Mouse (Mus musculus): ENCODE measurements around the gene Rhbg.
A peak's percentile ranks its signal among the peaks of the same experiment; 100 is the strongest.
"Not testable (repeated sequence)": the region's sequence is repeated elsewhere in the genome, so short reads cannot be mapped to it uniquely, and the experiment has no call there.

Rhbg gene

GRCm38 (mm10) chr3:88254268-88254926 lies at the start of gene Rhbg:
TSS of gene Rhbg (minus strand) at chr3:88254709.
- no peak for DNase-seq (ENCODE audit: low read depth)

DNA sequence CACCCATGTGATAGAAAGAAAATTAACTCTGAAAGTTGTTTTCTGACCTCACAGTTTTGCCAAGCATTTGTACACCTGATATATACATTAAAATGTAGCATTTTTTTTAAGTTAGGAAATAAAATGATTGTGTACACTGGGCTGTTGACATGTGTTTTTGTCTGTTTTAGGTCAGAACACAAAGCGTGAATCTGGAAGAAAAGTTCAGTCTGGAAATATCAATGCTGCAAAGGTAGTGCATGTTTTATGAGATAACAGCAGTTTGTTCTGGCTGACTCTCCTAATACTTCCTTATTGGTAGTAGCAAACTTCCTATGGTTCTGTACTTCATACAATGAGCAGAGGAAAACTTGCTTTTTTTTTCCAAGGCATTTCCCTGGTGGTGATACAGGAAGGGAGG lies 44.7 kb upstream of the Rhbg start:
- no peak for DNase-seq (ENCODE audit: low read depth)

DNA sequence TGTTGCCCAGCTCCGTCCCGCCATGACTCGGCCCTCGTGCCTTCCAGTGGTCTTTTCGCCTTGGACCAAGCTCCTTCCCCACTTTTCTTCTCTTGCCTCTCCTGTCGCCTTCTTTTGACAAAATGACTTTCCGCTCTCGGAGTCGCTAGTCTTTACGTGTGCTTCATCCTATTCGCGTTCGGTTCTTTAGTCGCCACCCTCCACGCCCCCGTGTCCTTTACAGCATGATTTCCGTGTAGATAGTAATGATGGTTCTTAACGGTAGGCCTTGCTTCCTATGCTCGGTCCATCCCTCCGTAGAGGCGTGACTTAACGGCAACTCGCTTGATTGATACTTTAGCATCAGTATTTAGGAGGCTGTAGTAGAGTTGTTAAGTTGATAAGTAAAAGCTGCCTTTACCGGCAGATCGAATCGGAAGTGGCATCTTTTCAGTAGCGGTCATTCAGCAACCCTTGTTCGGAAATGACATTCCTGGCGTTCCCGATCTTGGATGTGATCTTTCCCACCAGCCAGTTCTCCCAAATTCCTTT lies 42.9 kb upstream of the Rhbg start:
- peak; percentile 46 for DNase-seq (ENCODE audit: low read depth)

- DNase-seq (ENCODE audit: low read depth), result peak; percentile 98
Observed at GRCm38 (mm10) chr3:88296561-88297318, 42.2 kb upstream of the Rhbg start, which contains the start of the genes Tsacc and Cct3. TSS of gene Tsacc (minus strand) at chr3:88296999. TSS of gene Cct3 (plus strand) at chr3:88297116.

DNA sequence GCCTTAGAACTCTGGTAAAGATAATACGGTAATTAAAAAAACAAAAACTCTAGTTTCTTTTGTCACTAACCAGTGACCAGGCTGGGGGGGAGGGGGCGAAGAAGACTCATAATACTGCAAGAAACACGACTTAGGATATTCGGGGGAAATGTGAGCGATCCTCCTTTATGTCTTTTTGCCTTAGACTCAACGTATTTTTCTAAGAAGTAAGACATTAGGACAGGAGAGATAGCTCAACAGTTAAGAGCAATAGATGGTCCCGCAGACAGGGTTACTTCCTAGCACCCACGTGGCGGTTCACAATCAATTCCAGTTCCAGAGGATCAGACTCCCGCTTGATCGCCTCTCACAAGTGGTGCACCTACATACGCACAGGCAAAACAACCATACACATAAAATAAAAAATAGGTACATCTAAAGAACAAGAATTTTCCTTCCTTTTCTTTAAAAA lies 41.6 kb upstream of the Rhbg start:
- peak; percentile 65 for DNase-seq (ENCODE audit: low read depth)

GRCm38 (mm10) chr3:88295272-88295671 lies 40.8 kb upstream of the Rhbg start:
- not testable (repeated sequence) for DNase-seq (ENCODE audit: low read depth)

DNA sequence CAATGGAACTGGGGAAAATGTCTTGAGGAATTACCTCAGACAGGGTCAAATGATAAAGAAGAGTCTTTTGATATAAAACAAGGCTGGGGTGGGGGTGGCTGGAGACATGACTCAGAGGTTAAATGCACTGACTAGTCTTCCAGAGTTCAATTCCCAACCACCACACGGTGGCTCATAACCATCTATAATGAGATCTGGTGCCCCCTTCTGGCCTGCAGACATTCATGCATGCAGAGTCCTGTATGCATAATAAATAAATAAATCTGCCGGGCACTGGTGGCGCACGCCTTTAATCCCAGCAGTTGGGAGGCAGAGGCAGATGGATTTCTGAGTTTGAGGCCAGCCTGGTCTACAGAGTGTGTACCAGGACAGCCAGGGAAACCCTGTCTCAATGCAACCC lies 37.5 kb upstream of the Rhbg start:
- DNase-seq (ENCODE audit: low read depth), result no peak

- DNase-seq (ENCODE audit: low read depth), result not testable (repeated sequence)
Observed at GRCm38 (mm10) chr3:88288133-88288713, 33.7 kb upstream of the Rhbg start.

- DNase-seq (ENCODE audit: low read depth), result no peak
Observed at GRCm38 (mm10) chr3:88287110-88287509, 32.6 kb upstream of the Rhbg start, which contains the start of gene Gm38392. TSS of gene Gm38392 (minus strand) at chr3:88287210.

DNA sequence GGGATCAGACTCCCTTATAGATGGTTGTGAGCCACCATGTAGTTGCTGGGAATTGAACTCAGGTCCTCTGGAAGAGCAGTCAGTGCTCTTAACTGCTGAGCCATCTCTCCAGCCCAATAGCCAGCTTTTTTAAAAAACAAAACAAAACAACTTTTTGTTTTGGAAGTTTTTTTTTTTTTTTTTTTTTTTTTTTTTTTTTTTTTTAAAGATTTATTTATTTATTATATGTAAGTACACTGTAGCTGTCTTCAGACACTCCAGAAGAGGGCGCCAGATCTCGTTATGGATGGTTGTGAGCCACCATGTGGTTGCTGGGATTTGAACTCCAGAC lies 31.0 kb upstream of the Rhbg start:
- DNase-seq (ENCODE audit: low read depth), result not testable (repeated sequence)

- DNase-seq (ENCODE audit: low read depth), result not testable (repeated sequence)
Observed at GRCm38 (mm10) chr3:88284815-88285564, 30.5 kb upstream of the Rhbg start.

GRCm38 (mm10) chr3:88281141-88281916 lies 26.8 kb upstream of the Rhbg start:
- DNase-seq (ENCODE audit: low read depth), result not testable (repeated sequence)

- DNase-seq (ENCODE audit: low read depth), result no peak
Observed at GRCm38 (mm10) chr3:88280035-88280434, 25.5 kb upstream of the Rhbg start.

GRCm38 (mm10) chr3:88276529-88277143 lies 22.1 kb upstream of the Rhbg start:
- DNase-seq (ENCODE audit: low read depth), result no peak

- no peak for DNase-seq (ENCODE audit: low read depth)
Observed at GRCm38 (mm10) chr3:88276121-88276520, 21.6 kb upstream of the Rhbg start.

DNA sequence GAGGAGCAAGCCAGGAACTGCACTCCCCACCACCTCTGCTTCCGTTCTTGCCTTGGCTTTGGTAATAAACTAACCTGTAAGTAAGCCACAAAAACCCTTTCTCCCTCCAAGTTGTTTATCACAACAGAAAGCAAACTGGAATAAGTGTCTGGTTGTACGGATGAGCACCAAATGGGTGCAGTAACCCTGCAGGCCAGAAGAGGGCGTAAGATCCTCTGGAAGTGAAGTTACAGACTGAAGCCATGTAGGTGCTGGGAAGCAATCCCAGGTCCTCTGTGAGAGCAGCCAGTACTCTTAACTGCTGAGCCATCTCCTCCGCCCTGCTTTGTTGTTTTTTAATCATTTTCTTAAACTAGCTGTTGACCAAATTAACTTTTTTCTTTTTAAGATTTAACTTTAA lies 19.5 kb upstream of the Rhbg start:
- no peak for DNase-seq (ENCODE audit: low read depth)

DNA sequence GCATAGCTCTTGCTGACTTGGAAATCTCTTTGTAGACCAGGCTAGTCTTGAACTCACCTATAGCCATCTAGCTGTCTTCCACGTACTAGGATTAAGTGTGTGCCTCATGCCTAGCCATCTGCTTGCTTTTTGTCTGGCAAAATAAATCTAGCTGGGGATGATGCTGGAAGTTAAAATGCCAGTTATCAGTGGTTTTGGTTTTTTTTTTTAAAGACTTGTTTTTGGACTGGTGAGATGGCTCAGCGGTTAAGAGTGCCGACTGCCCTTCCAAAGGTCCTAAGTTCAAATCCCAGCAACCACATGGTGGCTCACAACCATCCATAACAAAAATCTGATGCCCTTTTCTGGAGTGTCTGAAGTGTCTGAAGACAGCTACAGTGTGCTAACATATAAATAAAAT lies 17.4 kb upstream of the Rhbg start:
- no peak for DNase-seq (ENCODE audit: low read depth)

DNA sequence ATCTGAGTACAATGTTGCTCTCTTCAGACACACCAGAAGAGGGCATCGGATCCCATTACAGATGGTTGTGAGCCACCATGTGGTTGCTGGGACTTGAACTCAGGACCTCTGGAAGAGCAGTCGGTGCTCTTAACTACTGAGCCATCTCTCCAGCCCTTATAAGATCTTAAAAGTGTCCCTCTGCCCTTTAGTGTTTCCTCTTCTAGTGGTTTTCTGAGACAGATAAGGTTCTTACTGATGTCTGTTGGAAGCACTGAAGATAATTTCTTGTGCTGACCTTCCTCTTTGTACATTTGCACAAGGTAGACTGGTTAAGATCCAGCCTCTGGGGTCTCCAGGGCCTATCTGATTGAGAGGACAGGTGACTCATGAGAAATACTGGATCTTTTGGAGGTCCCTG lies 16.8 kb upstream of the Rhbg start:
- DNase-seq (ENCODE audit: low read depth), result not testable (repeated sequence)

GRCm38 (mm10) chr3:88268991-88269390 lies 14.5 kb upstream of the Rhbg start:
- no peak for DNase-seq (ENCODE audit: low read depth)

DNA sequence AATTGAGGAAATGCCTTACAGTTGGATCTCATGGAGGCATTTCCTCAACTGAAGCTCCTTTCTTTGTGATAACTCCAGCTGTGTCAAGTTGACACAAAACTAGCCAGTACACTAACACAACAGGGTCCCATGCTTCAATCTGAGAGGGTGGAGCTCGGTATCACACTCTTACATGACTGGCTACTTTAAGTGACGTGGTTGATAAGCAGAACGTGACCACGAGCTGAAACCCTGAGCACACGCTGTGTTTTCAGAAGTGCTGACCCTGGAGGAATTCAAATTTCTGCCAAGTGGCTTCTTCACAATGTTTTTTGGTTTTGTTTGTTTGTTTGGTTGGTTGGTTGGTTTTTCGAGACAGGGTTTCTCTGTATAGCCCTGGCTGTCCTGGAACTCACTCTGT lies 13.5 kb upstream of the Rhbg start:
- not testable (repeated sequence) for DNase-seq (ENCODE audit: low read depth)

GRCm38 (mm10) chr3:88262346-88262745 lies 7.8 kb upstream of the Rhbg start:
- no peak for DNase-seq (ENCODE audit: low read depth)

All from c-Kit-positive CD71-positive TER-119-negative erythroid progenitor cells, embryonic 14.5 days (primary cell).